Mouse (Mus musculus) thymus, adult 2 months (tissue): ENCODE data around the gene Fbp1.

Experiments
- CTCF ChIP-seq: fragments of 200-500 bp; IDR thresholded peaks from 2 replicates; pipeline ENCODE4 v1.5.1; 2012; ENCODE audit warnings: mild to moderate bottlenecking, control low read depth, low read length, moderate library complexity, borderline replicate concordance; ENCODE audit not compliant: control insufficient read depth, poor library complexity, insufficient read depth; ENCODE audit errors: extremely low read depth
- POLR2A ChIP-seq: fragments of 200-500 bp; IDR thresholded peaks from 2 replicates; pipeline ENCODE4 v1.6.1; 2012; ENCODE audit warnings: mild to moderate bottlenecking, low read length, control low read depth, moderate library complexity; ENCODE audit not compliant: control insufficient read depth, poor library complexity, insufficient read depth; ENCODE audit errors: extremely low read depth

GRCm38 (mm10) chr13:62856850-62857249, 31.2 kb downstream of the Fbp1 start:
- TF ChIP-seq CTCF (no peak), POLR2A (no peak)
